ENCODE assay signal across 8 mouse cellular contexts in the genomic region with DNA sequence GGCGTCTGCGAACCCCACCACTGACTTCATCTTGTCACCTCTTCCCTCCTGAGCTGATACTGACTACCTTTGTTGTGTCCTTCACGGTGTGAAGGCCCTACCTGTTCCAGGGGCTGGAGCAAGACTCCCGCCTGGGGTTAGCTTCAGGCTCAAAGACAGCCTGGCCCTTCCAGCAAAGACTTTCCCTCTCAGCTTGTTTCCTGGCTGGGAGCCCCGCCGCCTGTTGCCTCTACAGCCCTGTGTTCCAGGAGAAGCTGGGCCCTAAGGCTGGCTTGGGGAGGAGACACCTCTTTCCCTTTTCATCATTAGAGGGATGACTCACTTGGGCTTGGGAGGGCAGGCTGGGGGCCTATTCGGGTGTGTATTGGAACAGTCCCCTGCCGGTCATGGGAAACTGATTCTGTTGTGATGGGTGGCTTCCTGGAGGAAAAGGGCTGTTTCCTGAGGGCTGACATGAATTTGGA. TPM values are rescaled to one million over a fixed set of nuclear protein-coding genes. Genes with fewer than 3 reads are reported as not detected.
DNase-seq lines count a peak whose midpoint lies in the region; ATAC-seq lines count a peak whose summit lies in the region.

No protein-coding gene starts in this region.

- H3K4me1 ChIP-seq in embryonic facial prominence, embryonic 11.5 days (ENCODE audit: control insufficient read depth, insufficient read depth, low read length), result no peaks in the 10 kb centered on the region
- peaks cover 42% of the 10 kb centered on the region for H3K4me1 ChIP-seq in heart, embryonic 10.5 days
- peaks cover 17% of the 10 kb centered on the region for H3K4me1 ChIP-seq in stomach, embryonic 16.5 days (ENCODE audit: control insufficient read depth, insufficient read depth, low read length)

- H3K27ac ChIP-seq in embryonic facial prominence, embryonic 11.5 days (replicated peaks; ENCODE audit: low read depth, low read length), result no peak overlapping the region
- H3K27ac ChIP-seq in heart, embryonic 10.5 days, result peak overlapping the region; percentile 90
- peak overlapping the region; percentile 84 for H3K27ac ChIP-seq in stomach, embryonic 16.5 days (ENCODE audit: low read length)

- H3K9me3 ChIP-seq in embryonic facial prominence, embryonic 11.5 days (replicated peaks; ENCODE audit: control insufficient read depth, low read length), result no peaks in the 10 kb centered on the region
- H3K9me3 ChIP-seq in heart, embryonic 10.5 days, result no peaks in the 10 kb centered on the region
- H3K9me3 ChIP-seq in stomach, embryonic 16.5 days (replicated peaks; ENCODE audit: control insufficient read depth, low read length), result no peaks in the 10 kb centered on the region

- peak overlapping the region; percentile 65 for H3K4me2 ChIP-seq in embryonic facial prominence, embryonic 11.5 days (ENCODE audit: low read depth, low read length)
- peak overlapping the region; percentile 71 for H3K4me2 ChIP-seq in stomach, embryonic 16.5 days (ENCODE audit: low read depth, low read length)

- ATAC-seq in embryonic facial prominence, embryonic 11.5 days (replicated peaks; ENCODE audit: insufficient number of reproducible peaks, low FRiP score, low TSS enrichment, low read depth), result peak; percentile 63; the same call in 1 of the 2 replicates
- ATAC-seq in stomach, embryonic 16.5 days (ENCODE audit: insufficient read depth, low FRiP score), result peak; percentile 61; the same call in 1 of the 2 replicates

- 12% methylated on average over 8 of the region's 8 CpGs for WGBS in embryonic facial prominence, embryonic 11.5 days
- 12% methylated on average over 8 of the region's 8 CpGs for WGBS in heart, embryonic 10.5 days
- WGBS in stomach, embryonic 16.5 days, result 17% methylated on average over 8 of the region's 8 CpGs

- peak overlapping the region; percentile 68 for H3K9ac ChIP-seq in embryonic facial prominence, embryonic 11.5 days (replicated peaks; ENCODE audit: low read length)
- H3K9ac ChIP-seq in stomach, embryonic 16.5 days (ENCODE audit: low read length), result peak overlapping the region; percentile 90

- no peaks in the 10 kb centered on the region for H3K27me3 ChIP-seq in embryonic facial prominence, embryonic 11.5 days (ENCODE audit: control insufficient read depth, insufficient read depth, low read length)
- H3K27me3 ChIP-seq in heart, embryonic 10.5 days (ENCODE audit: insufficient read depth, poor library complexity, severe bottlenecking), result no peaks in the 10 kb centered on the region
- H3K27me3 ChIP-seq in stomach, embryonic 16.5 days (ENCODE audit: control insufficient read depth, insufficient read depth, low read length), result no peaks in the 10 kb centered on the region

- peak overlapping the region; percentile 53 for H3K4me3 ChIP-seq in embryonic facial prominence, embryonic 11.5 days (ENCODE audit: low read depth, low read length)
- peak overlapping the region; percentile 74 for H3K4me3 ChIP-seq in heart, embryonic 10.5 days
- peak overlapping the region; percentile 82 for H3K4me3 ChIP-seq in stomach, embryonic 16.5 days (replicated peaks; ENCODE audit: low read length)

- H3K36me3 ChIP-seq in embryonic facial prominence, embryonic 11.5 days (replicated peaks; ENCODE audit: control insufficient read depth, insufficient read depth, low read depth, low read length), result no peaks in the 10 kb centered on the region
- H3K36me3 ChIP-seq in heart, embryonic 10.5 days, result no peaks in the 10 kb centered on the region
- H3K36me3 ChIP-seq in stomach, embryonic 16.5 days (ENCODE audit: control insufficient read depth, insufficient read depth, low read length), result no peaks in the 10 kb centered on the region

- DNase-seq in 3T3-L1 (ENCODE audit: low read depth, low spot score) (peak; percentile 79), MN1 (ENCODE audit: low spot score) (peak; percentile 35)
- DNase-seq in embryonic facial prominence, embryonic 11.5 days (ENCODE audit: low spot score), result no peak
- no peak for DNase-seq in heart, embryonic 10.5 days (ENCODE audit: low spot score)
- DNase-seq in kidney, adult 8-10 months, result peak; percentile 66 to 68
- peak; percentile 74 for DNase-seq in lung, postnatal 10 days
- DNase-seq in thymus, postnatal 0 days (ENCODE audit: low spot score), result no peak

RNA-seq across cellular contexts. Expression of gene Shisa5, which starts 0.6 kb away (rescaled TPM):
- 33.2 and 37.0 TPM in 2 replicates for polyA plus RNA-seq in embryonic facial prominence, embryonic 11.5 days (2014; fragmentation: Nextera tagmentation; extraction: Ambion mirVana)
- 58.2 and 68.5 TPM in 2 replicates for polyA plus RNA-seq in heart, embryonic 10.5 days (2016; fragmentation: Nextera tagmentation; extraction: Ambion mirVana)
- polyA plus RNA-seq in stomach, embryonic 16.5 days (2015; fragmentation: Nextera tagmentation; extraction: Ambion mirVana), result 132 and 161 TPM in 2 replicates
- 210 and 212 TPM in 2 replicates for polyA plus RNA-seq in thymus, postnatal 0 days (2015; fragmentation: Nextera tagmentation; extraction: Ambion mirVana)

RNA-seq across cellular contexts. Expression of gene Trex1, which starts 20.6 kb away (rescaled TPM):
- 4.5 and 7.8 TPM in 2 replicates for polyA plus RNA-seq in embryonic facial prominence, embryonic 11.5 days (2014; fragmentation: Nextera tagmentation; extraction: Ambion mirVana)
- 8.2 and 8.9 TPM in 2 replicates for polyA plus RNA-seq in heart, embryonic 10.5 days (2016; fragmentation: Nextera tagmentation; extraction: Ambion mirVana)
- polyA plus RNA-seq in stomach, embryonic 16.5 days (2015; fragmentation: Nextera tagmentation; extraction: Ambion mirVana), result 13.7 and 15.7 TPM in 2 replicates
- polyA plus RNA-seq in thymus, postnatal 0 days (2015; fragmentation: Nextera tagmentation; extraction: Ambion mirVana), result 42.1 and 42.4 TPM in 2 replicates

RNA-seq across cellular contexts. Expression of gene Atrip, which starts 35.0 kb away (rescaled TPM):
- polyA plus RNA-seq in embryonic facial prominence, embryonic 11.5 days (2014; fragmentation: Nextera tagmentation; extraction: Ambion mirVana), result 26.3 and 27.2 TPM in 2 replicates
- polyA plus RNA-seq in heart, embryonic 10.5 days (2016; fragmentation: Nextera tagmentation; extraction: Ambion mirVana), result 20.6 and 26.8 TPM in 2 replicates
- polyA plus RNA-seq in stomach, embryonic 16.5 days (2015; fragmentation: Nextera tagmentation; extraction: Ambion mirVana), result 23.1 and 23.4 TPM in 2 replicates
- 23.4 and 28.4 TPM in 2 replicates for polyA plus RNA-seq in thymus, postnatal 0 days (2015; fragmentation: Nextera tagmentation; extraction: Ambion mirVana)

RNA-seq across cellular contexts. Expression of gene Ccdc51, which starts 43.4 kb away (rescaled TPM):
- 13.3 and 15.3 TPM in 2 replicates for polyA plus RNA-seq in embryonic facial prominence, embryonic 11.5 days (2014; fragmentation: Nextera tagmentation; extraction: Ambion mirVana)
- 19.1 and 19.7 TPM in 2 replicates for polyA plus RNA-seq in heart, embryonic 10.5 days (2016; fragmentation: Nextera tagmentation; extraction: Ambion mirVana)
- 15.8 and 17.3 TPM in 2 replicates for polyA plus RNA-seq in stomach, embryonic 16.5 days (2015; fragmentation: Nextera tagmentation; extraction: Ambion mirVana)
- 18.6 and 19.0 TPM in 2 replicates for polyA plus RNA-seq in thymus, postnatal 0 days (2015; fragmentation: Nextera tagmentation; extraction: Ambion mirVana)

RNA-seq across cellular contexts. Expression of gene Tma7, which starts 43.5 kb away (rescaled TPM):
- polyA plus RNA-seq in embryonic facial prominence, embryonic 11.5 days (2014; fragmentation: Nextera tagmentation; extraction: Ambion mirVana), result 880 and 898 TPM in 2 replicates
- 734 and 774 TPM in 2 replicates for polyA plus RNA-seq in heart, embryonic 10.5 days (2016; fragmentation: Nextera tagmentation; extraction: Ambion mirVana)
- polyA plus RNA-seq in stomach, embryonic 16.5 days (2015; fragmentation: Nextera tagmentation; extraction: Ambion mirVana), result 495 and 585 TPM in 2 replicates
- polyA plus RNA-seq in thymus, postnatal 0 days (2015; fragmentation: Nextera tagmentation; extraction: Ambion mirVana), result 808 and 867 TPM in 2 replicates

Comparison
In these comparisons a context has a peak if more than half of its experiments do, and no peak if none do; other contexts are left out.
1. DNase-seq: peak in 3T3-L1 (single experiment), MN1 (single experiment), kidney, adult 8-10 months (2 of 2) and lung, postnatal 10 days (single experiment); none in embryonic facial prominence, embryonic 11.5 days (single experiment), heart, embryonic 10.5 days (single experiment) and thymus, postnatal 0 days (single experiment).
2. Peak in every context shown above with its lines, with median percentiles within 50 percentile points of each other: H3K4me3 ChIP-seq.